Mouse (Mus musculus): ENCODE data around the gene Lgals4.

The Lgals4 gene

GRCm38 (mm10) chr7:28808957-28809393, 24.7 kb upstream of the Lgals4 start:
- DNase-seq = peak; percentile 96 to 97

GRCm38 (mm10) chr7:28809401-28810089, 24.1 kb upstream of the Lgals4 start:
- DNase-seq = peak; percentile 75 to 77

GRCm38 (mm10) chr7:28810107-28811066, 23.3 kb upstream of the Lgals4 start:
- DNase-seq = peak; percentile 98 to 99

- peak; percentile 96 to 97 for DNase-seq
Observed at GRCm38 (mm10) chr7:28811228-28811627, 22.4 kb upstream of the Lgals4 start.

GRCm38 (mm10) chr7:28811640-28812275, 21.9 kb upstream of the Lgals4 start:
- DNase-seq = no peak

- DNase-seq = no peak
Observed at GRCm38 (mm10) chr7:28812436-28812835, 21.2 kb upstream of the Lgals4 start.

GRCm38 (mm10) chr7:28812949-28813348, 20.7 kb upstream of the Lgals4 start:
- DNase-seq = no peak

GRCm38 (mm10) chr7:28814306-28815034, 19.2 kb upstream of the Lgals4 start:
- no peak for DNase-seq

GRCm38 (mm10) chr7:28815230-28815629, 18.4 kb upstream of the Lgals4 start:
- no peak for DNase-seq

- no peak for DNase-seq
Observed at GRCm38 (mm10) chr7:28816201-28816600, 17.5 kb upstream of the Lgals4 start.

GRCm38 (mm10) chr7:28816920-28817319, 16.7 kb upstream of the Lgals4 start:
- DNase-seq = no peak

- no peak for DNase-seq
Observed at GRCm38 (mm10) chr7:28817524-28817923, 16.1 kb upstream of the Lgals4 start.

GRCm38 (mm10) chr7:28817957-28818356, 15.7 kb upstream of the Lgals4 start:
- DNase-seq = no peak

- DNase-seq = no peak
Observed at GRCm38 (mm10) chr7:28818436-28818835, 15.2 kb upstream of the Lgals4 start.

- DNase-seq = no peak
Observed at GRCm38 (mm10) chr7:28818861-28819452, 14.7 kb upstream of the Lgals4 start.

GRCm38 (mm10) chr7:28819571-28819970, 14.1 kb upstream of the Lgals4 start:
- no peak for DNase-seq

- peak; percentile 48 to 70 for DNase-seq
Observed at GRCm38 (mm10) chr7:28820358-28821260, 13.0 kb upstream of the Lgals4 start.

GRCm38 (mm10) chr7:28821261-28821831, 12.3 kb upstream of the Lgals4 start:
- no peak for DNase-seq

GRCm38 (mm10) chr7:28822556-28822955, 11.1 kb upstream of the Lgals4 start:
- DNase-seq = no peak

GRCm38 (mm10) chr7:28822993-28823903, 10.4 kb upstream of the Lgals4 start:
- no peak for DNase-seq
